Mouse (Mus musculus) kidney, embryonic 14.5 days (tissue): Measurements from ENCODE around the gene Plcl1. TPM values are rescaled to one million over a fixed set of nuclear protein-coding genes. Genes with fewer than 3 reads are reported as not detected.
A peak's percentile ranks its signal among the peaks of the same experiment; 100 is the strongest.

ENCODE experiments used
- ATAC-seq: fragments of 200-750 bp; cut with Nextera tagmentation; 2 replicates; pipeline ENCODE4 v1.8.0; 2017; ENCODE audit warnings: moderate number of reproducible peaks, mild to moderate bottlenecking, moderate TSS enrichment, moderate library complexity; ENCODE audit not compliant: low FRiP score, low TSS enrichment
- H3K27ac ChIP-seq: fragments of 300-500 bp; sonication (generic); 2 replicates; pipeline ENCODE4 v1.5.1; 2014; ENCODE audit warnings: low read depth, mild to moderate bottlenecking, low read length, moderate library complexity, mixed read lengths
- H3K27me3 ChIP-seq: fragments of 300-500 bp; sonication (generic); 2 replicates; pipeline ENCODE4 v1.6.1; 2014; ENCODE audit warnings: mild to moderate bottlenecking, low read length; ENCODE audit not compliant: control insufficient read depth, insufficient read depth
- H3K36me3 ChIP-seq: fragments of 300-500 bp; sonication (generic); 2 replicates; pipeline ENCODE4 v1.6.1; 2014; ENCODE audit warnings: low read length, mixed read lengths; ENCODE audit not compliant: control insufficient read depth, insufficient read depth
- H3K4me1 ChIP-seq: fragments of 300-500 bp; sonication (generic); 2 replicates; pipeline ENCODE4 v1.6.1; 2014; ENCODE audit warnings: low read length, mixed read lengths; ENCODE audit not compliant: control insufficient read depth, insufficient read depth
- H3K4me2 ChIP-seq: fragments of 300-500 bp; sonication (generic); replicated peaks from 2 replicates; pipeline ENCODE4 v1.6.1; 2014; ENCODE audit warnings: low read depth, mild to moderate bottlenecking, low read length
- H3K4me3 ChIP-seq: fragments of 300-500 bp; sonication (generic); 2 replicates; pipeline ENCODE4 v1.5.1; 2014; ENCODE audit warnings: mild to moderate bottlenecking, low read length
- H3K9ac ChIP-seq: fragments of 300-500 bp; sonication (generic); 2 replicates; pipeline ENCODE4 v1.6.1; 2014; ENCODE audit warnings: low read depth, mild to moderate bottlenecking, low read length, moderate library complexity
- H3K9me3 ChIP-seq: fragments of 300-500 bp; sonication (generic); 2 replicates; pipeline ENCODE4 v1.6.1; 2016; ENCODE audit warnings: low read length; ENCODE audit not compliant: control insufficient read depth
- WGBS: fragments of 180-500 bp; shearing (Covaris S2); extraction: QIAGEN DNeasy Blood & Tissue Kit; methylation state at CpG from one replicate; pipeline ENCODE4 v1.1.7; 2014; 5-methylcytosine and 5-hydroxymethylcytosine counted together
- polyA plus RNA-seq: library from polyadenylated mRNA; unstranded; fragments of >200 nt; fragmentation: Nextera tagmentation; extraction: Ambion mirVana; gene quantifications from 2 replicates; pipeline ENCODE4 v1.2.1, GENCODE M21; 2014

Gene Plcl1
- polyA plus RNA-seq, 1 experiment from 2014 or later, result 5.7 TPM

DNA sequence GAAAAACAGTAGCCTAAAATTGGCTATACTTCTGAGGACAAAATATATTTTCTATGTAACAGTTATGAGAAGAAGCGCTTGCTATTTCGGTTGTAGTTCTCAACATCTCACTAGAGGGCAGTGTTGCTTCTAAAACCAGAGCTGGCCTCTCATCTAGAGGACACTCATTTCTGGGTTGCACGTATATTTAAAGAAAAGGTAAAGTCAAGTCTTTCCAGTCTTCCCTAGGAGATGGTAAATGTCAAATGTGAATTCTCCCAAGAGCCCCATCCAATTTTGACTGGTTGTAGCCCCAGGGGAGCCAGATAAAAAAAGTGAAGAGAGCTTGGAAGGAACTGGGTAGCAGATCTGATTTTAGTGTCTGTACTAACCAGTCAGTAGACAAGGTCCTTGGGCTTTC lies 1.3 kb upstream of the Plcl1 start:
- peaks cover 4% of the 10 kb centered on the region; the same call in 1 of the 2 replicates for H3K9me3 ChIP-seq
- no peak overlapping the region for H3K4me2 ChIP-seq
- H3K36me3 ChIP-seq, result no peaks in the 10 kb centered on the region
- WGBS, result 4% methylated on average over 3 of the region's 3 CpGs
- H3K27me3 ChIP-seq, result no peaks in the 10 kb centered on the region; the same call in 1 of the 2 replicates
- no peak overlapping the region for H3K4me3 ChIP-seq
- H3K27ac ChIP-seq, result no peak overlapping the region
- peaks cover 9% of the 10 kb centered on the region; the same call in 1 of the 2 replicates for H3K4me1 ChIP-seq
- no peak overlapping the region for H3K9ac ChIP-seq
- ATAC-seq, result no peak

DNA sequence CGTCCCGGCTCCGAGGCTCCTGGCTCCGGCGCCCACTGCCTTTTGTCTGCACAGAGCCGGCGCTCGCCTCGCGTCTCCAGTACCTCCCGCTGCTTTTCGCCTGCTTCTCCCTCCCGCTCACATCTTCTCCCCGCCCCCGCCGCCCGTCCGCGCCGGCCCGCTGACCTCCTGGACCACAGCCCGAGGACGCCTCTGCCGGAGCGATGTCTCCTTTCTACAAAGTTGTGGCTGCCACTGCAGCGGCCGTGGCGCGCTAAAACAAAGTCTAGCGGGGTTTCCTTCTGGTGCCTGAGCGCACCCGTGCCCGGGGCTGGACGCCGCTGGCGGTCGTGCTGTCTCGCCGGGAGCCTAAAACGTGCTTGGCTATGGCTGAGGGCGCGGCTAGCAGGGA lies 297 bp downstream of the Plcl1 start:
- H3K27me3 ChIP-seq, result no peaks in the 10 kb centered on the region; the same call in 1 of the 2 replicates
- H3K4me2 ChIP-seq, result peak overlapping the region; percentile 98
- H3K4me3 ChIP-seq, result peak overlapping the region; percentile 81
- H3K4me1 ChIP-seq, result peaks cover 9% of the 10 kb centered on the region; the same call in 1 of the 2 replicates
- peak overlapping the region; percentile 69 for H3K9ac ChIP-seq
- ATAC-seq, result peak; percentile 74
- H3K9me3 ChIP-seq, result peaks cover 4% of the 10 kb centered on the region; the same call in 1 of the 2 replicates
- H3K36me3 ChIP-seq, result no peaks in the 10 kb centered on the region
- H3K27ac ChIP-seq, result peak overlapping the region; percentile 73; the same call in 1 of the 2 replicates
- 1% methylated on average over 39 of the region's 42 CpGs for WGBS

DNA sequence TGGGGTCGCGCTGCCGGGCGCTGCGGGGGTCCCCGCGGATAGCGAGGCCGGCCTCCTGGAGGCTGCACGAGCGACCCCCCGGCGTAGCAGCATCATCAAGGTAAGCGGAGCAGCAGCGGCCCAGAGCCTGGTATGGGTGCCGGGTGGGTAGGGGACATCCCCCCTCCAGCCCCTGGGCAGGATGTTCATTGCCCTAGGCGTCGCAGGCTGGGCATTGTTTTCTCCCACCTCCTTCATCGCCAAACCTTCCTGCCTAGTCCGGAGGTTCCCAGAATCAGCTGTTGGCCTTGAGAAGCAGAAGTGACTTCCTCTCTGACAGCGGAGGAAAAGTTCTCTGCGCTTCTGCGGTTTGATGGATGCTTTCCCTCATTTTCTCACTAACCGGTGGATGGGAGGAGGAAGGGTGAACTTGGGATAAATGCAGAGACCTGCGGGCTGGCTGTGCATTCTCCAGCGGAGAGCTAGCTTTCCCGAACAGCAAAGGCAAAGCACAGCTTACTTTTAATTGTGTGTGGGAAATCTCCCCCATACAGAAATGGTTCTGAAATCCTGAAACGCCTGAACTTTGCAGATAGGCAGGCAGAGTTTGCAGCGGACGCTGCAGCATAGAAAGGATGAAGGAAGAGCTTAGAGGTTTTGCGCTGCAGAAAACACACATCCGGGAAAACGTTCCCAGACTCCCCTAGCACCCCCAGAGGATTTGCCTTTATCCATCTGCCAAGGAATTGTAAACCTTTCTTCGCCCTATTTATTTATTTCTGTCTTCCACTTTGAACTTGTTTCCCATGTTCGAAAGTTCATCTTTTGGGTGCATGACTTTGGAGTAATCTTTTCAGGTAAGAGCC lies 1.0 kb downstream of the Plcl1 start:
- Histone ChIP-seq H3K9ac (peak overlapping the region; percentile 69), H3K27me3 (no peaks in the 10 kb centered on the region; the same call in 1 of the 2 replicates), H3K4me3 (peak overlapping the region; percentile 81), H3K9me3 (peaks cover 4% of the 10 kb centered on the region; the same call in 1 of the 2 replicates), H3K27ac (peak overlapping the region; percentile 73; the same call in 1 of the 2 replicates), H3K4me2 (peak overlapping the region; percentile 98), H3K4me1 (peaks cover 9% of the 10 kb centered on the region; the same call in 1 of the 2 replicates), H3K36me3 (no peaks in the 10 kb centered on the region)
- peak; percentile 20; the same call in 1 of the 2 replicates for ATAC-seq
- WGBS, result 2% methylated on average over 35 of the region's 35 CpGs

DNA sequence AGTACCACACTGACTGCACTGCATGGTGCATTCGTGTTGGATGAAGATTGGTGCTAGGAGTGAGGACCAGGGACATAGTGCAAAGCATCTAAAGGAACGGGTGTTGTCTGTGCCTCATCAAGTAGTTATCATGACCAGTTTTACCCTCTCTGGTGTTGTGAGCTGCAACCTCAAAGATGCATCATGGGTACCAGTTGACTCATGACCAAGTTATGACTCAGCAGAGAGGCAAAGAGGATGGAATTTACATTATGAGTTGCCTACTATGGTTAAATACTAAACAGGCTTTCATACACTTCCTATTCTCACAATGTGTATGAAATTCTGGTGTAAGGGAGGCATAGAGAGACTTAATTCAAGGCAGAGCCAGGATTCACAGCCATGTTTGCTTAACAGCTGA lies 4.9 kb downstream of the Plcl1 start:
- no peaks in the 10 kb centered on the region for H3K4me1 ChIP-seq

DNA sequence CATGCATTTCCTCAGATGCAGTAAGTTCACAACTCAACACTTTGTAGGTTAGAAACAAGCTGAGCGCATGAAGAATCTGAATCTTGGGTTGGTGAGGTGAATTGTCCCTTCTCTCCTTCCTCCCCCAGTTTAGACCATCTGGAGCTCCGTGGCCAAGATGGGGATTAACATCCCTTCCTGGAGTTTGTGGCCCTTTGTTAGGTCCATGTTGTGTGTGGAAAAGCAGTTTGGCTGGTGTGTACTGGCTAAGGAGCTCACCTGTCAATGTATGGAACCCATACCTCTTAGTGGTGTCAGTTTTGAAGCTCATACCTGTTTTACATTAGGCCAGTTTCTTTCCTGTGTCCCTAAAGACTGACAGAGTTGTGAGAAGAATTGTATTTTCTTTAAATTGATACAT lies 5.4 kb downstream of the Plcl1 start:
- 75% methylated on average over 2 of the region's 2 CpGs for WGBS
- ATAC-seq, result no peak
- no peak overlapping the region for H3K4me2 ChIP-seq

More for the DNA sequence above, 4.9 kb downstream of the Plcl1 start:
- Histone ChIP-seq H3K27ac (no peak overlapping the region), H3K4me3 (no peak overlapping the region), H3K36me3 (no peaks in the 10 kb centered on the region), H3K9ac (no peak overlapping the region), H3K27me3 (no peaks in the 10 kb centered on the region; the same call in 1 of the 2 replicates), H3K9me3 (peaks cover 4% of the 10 kb centered on the region; the same call in 1 of the 2 replicates), H3K4me2 (no peak overlapping the region)
- no peak for ATAC-seq
- WGBS, result 81% methylated on average over 2 of the region's 2 CpGs

GRCm38 (mm10) chr1:55412569-55412968 lies 6.8 kb downstream of the Plcl1 start:
- H3K9ac ChIP-seq, result no peak overlapping the region
- H3K27ac ChIP-seq, result no peak overlapping the region
- WGBS, result 17% methylated on average over 6 of the region's 6 CpGs
- no peak overlapping the region for H3K4me3 ChIP-seq
- no peak overlapping the region for H3K4me2 ChIP-seq
- no peak for ATAC-seq
- H3K4me1 ChIP-seq, result no peaks in the 10 kb centered on the region
- peaks cover 4% of the 10 kb centered on the region; the same call in 1 of the 2 replicates for H3K9me3 ChIP-seq
- no peaks in the 10 kb centered on the region for H3K36me3 ChIP-seq
- H3K27me3 ChIP-seq, result no peaks in the 10 kb centered on the region

More for the DNA sequence above, 5.4 kb downstream of the Plcl1 start:
- no peaks in the 10 kb centered on the region for H3K4me1 ChIP-seq
- H3K9ac ChIP-seq, result no peak overlapping the region
- H3K36me3 ChIP-seq, result no peaks in the 10 kb centered on the region
- no peak overlapping the region for H3K4me3 ChIP-seq
- no peaks in the 10 kb centered on the region; the same call in 1 of the 2 replicates for H3K27me3 ChIP-seq
- H3K9me3 ChIP-seq, result peaks cover 4% of the 10 kb centered on the region; the same call in 1 of the 2 replicates
- no peak overlapping the region for H3K27ac ChIP-seq

- H3K4me3 ChIP-seq, result no peak overlapping the region
- no peak overlapping the region for H3K9ac ChIP-seq
- no peak overlapping the region for H3K4me2 ChIP-seq
- no peaks in the 10 kb centered on the region for H3K27me3 ChIP-seq
- H3K36me3 ChIP-seq, result no peaks in the 10 kb centered on the region
- 87% methylated on average over 1 of the region's 1 CpGs for WGBS
- H3K27ac ChIP-seq, result no peak overlapping the region
- peaks cover 4% of the 10 kb centered on the region; the same call in 1 of the 2 replicates for H3K9me3 ChIP-seq
- ATAC-seq, result no peak
- H3K4me1 ChIP-seq, result no peaks in the 10 kb centered on the region
Measured at GRCm38 (mm10) chr1:55413534-55413933, 7.8 kb downstream of the Plcl1 start.

- WGBS, result 82% methylated on average over 3 of the region's 3 CpGs
- Histone ChIP-seq H3K36me3 (no peaks in the 10 kb centered on the region), H3K4me3 (no peak overlapping the region), H3K9ac (no peak overlapping the region), H3K27me3 (no peaks in the 10 kb centered on the region), H3K9me3 (no peaks in the 10 kb centered on the region), H3K4me2 (no peak overlapping the region), H3K27ac (no peak overlapping the region), H3K4me1 (no peaks in the 10 kb centered on the region)
- ATAC-seq, result no peak
Measured at GRCm38 (mm10) chr1:55418968-55419367, 13.2 kb downstream of the Plcl1 start.

DNA sequence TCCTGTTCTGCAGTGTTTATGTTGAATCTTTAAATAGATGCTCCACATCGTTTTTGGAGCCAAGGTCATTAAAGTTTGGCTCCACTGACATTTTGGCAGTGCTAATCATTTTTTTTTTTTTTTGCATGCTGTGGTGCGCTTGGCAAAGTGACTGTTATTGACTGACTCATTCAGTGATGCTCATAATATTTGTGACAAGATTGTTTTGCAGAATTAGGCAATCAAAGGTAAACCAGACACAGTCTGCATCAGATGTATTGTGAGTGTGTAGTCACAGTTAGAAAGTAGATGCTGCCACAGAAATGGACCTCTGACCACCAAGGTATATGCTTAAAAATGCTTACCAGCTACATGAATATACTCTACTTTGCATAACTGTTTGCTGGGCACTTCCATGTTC lies 21.9 kb downstream of the Plcl1 start:
- Histone ChIP-seq H3K36me3 (no peaks in the 10 kb centered on the region), H3K27ac (no peak overlapping the region), H3K9me3 (no peaks in the 10 kb centered on the region), H3K27me3 (no peaks in the 10 kb centered on the region), H3K9ac (no peak overlapping the region), H3K4me3 (no peak overlapping the region), H3K4me2 (no peak overlapping the region), H3K4me1 (no peaks in the 10 kb centered on the region)
- WGBS, result 74% methylated on average over 2 of the region's 2 CpGs
- ATAC-seq, result no peak
